Mouse (Mus musculus): Measurements from ENCODE around the gene Antxr2. TPM values are rescaled to one million over a fixed set of nuclear protein-coding genes. Genes with fewer than 3 reads are reported as not detected.

Antxr2 gene
- total RNA-seq, 2 experiments from 2014 or later = 16.2 to 19.3 TPM

GRCm38 (mm10) chr5:97999261-97999824, 31.5 kb downstream of the Antxr2 start:
- no peak for DNase-seq
- intact Hi-C loops (cut with DNase I; ENCODE audit: low total_unique reads) = no loop called here

DNA sequence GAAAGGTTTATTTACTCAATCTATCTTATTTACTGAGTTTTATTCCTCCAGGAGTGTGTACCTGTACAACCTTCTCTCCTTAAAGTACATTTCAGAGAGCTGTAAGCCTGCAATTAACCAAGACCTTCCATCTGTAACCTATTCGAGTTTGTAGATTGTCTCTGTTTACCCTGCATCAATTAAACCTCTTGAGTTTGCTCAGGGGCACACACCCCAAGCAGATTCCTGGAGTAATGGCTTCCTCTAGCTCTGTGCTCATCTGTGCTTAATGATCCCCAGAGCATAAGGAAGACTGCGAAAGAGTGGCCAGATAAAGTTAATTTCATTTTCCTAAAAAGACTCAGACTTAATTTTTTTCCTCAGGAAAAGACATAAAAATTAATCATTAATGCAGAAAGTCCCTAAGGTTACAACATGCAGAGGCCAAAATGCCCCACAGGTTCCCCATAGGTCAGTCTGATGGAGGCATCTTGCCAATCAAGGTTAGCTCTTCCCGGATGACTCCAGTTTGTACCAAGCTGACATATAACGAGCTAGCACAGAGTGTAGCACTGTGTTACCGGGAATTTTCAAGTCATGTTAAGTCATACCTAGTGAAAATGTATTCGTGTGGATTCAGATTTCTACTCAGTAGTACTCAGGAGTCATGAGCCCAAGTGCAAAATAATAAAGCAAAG, 34.2 kb downstream of the Antxr2 start:
- intact Hi-C loops (cut with DNase I; ENCODE audit: low total_unique reads) = no loop called here

DNA sequence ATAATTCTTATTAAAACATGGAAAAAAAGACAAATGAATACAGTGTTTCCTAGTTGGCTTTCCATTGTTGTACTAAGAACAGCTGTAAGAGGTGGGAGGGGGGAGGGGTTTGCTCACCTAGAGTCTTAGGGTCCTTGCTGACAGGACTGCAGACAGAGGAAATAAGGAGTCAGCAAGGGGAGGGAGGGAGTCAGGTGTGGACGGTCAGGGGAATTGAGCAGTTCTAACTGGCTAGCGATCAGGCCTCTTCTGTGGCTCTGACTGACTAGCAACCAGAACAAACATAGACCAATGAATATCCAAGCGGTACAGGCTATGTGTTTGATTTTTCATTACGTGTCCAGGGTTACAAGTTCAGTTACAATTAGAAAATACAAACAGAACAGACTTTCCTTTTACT, 35.0 kb downstream of the Antxr2 start:
- intact Hi-C loops (cut with DNase I; ENCODE audit: low total_unique reads) = no loop called here
- no peak for DNase-seq

More for the DNA sequence above, 34.2 kb downstream of the Antxr2 start:
- no peak for DNase-seq

- intact Hi-C loops (cut with DNase I; ENCODE audit: low total_unique reads) = no loop called here
- DNase-seq = no peak
These were observed 44.1 kb downstream of the Antxr2 start for GRCm38 (mm10) chr5:97986656-97987294.

GRCm38 (mm10) chr5:97983375-97983774, 47.5 kb downstream of the Antxr2 start:
- intact Hi-C loops (cut with DNase I; ENCODE audit: low total_unique reads) = no loop called here
- DNase-seq = no peak

- no peak for DNase-seq
These were observed 50.4 kb downstream of the Antxr2 start for GRCm38 (mm10) chr5:97980472-97980871.

DNA sequence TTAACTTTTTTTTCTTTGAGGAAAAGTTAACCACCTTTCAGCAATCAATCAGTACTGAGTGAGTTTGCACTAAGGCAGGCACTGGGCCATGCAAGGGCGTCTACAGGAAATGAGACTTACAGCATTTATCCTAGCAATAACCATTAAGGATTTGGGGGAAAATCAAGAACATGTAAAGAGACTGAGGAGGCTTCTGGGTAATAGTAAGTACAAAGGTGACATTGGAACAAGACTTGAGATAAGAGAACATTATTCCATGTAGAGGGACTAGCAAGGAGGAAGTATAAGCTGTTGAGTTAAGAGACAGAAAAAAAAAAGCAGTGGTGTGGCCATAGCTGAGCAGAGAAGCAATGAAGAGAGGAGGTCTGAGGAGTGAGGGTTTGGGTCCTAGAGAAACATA, 57.5 kb downstream of the Antxr2 start:
- DNase-seq = no peak
- intact Hi-C loops (cut with DNase I; ENCODE audit: low total_unique reads) = no loop called here

More at GRCm38 (mm10) chr5:97980472-97980871, 50.4 kb downstream of the Antxr2 start:
- intact Hi-C loops (cut with DNase I; ENCODE audit: low total_unique reads) = no loop called here

DNA sequence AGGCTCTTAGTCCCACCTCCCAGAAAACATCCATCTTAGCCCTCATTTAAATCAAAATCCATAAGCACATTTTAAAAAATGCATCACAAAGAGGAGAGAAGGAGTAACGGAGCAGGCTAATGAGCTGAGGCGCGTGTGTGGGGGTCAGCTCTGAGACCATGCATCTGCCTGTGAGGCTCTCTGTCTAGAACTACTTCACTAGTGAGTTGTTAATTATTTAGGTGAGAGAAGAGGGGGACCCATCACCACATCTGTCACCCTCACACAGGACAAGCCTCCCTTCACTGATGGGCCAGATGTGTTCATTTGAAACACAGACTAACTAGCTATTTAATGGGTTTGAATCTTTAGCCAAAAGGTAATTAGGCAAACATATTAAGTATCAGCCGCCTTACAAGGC, 58.8 kb downstream of the Antxr2 start:
- no peak for DNase-seq
- intact Hi-C loops (cut with DNase I; ENCODE audit: low total_unique reads) = no loop called here

DNA sequence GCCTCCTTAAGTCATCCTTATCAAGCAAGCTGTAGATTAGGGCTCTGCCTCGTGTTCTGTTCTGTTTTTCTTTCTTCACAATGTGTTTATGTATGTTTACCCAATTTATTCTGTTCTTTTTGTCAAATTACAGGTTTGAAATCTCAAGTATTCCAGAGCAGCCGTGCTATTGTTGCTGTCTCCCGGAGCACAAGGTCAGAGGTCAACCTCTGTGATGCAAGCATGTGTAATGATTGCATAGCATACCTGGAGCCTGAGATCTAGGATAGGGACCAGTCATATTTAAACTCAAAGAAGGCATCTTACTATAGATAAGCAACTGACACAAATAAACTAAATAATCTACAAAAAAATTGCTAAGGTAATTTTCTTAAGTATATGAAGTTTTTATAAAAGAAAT, 59.6 kb downstream of the Antxr2 start:
- intact Hi-C loops (cut with DNase I; ENCODE audit: low total_unique reads) = no loop called here
- DNase-seq = no peak

DNA sequence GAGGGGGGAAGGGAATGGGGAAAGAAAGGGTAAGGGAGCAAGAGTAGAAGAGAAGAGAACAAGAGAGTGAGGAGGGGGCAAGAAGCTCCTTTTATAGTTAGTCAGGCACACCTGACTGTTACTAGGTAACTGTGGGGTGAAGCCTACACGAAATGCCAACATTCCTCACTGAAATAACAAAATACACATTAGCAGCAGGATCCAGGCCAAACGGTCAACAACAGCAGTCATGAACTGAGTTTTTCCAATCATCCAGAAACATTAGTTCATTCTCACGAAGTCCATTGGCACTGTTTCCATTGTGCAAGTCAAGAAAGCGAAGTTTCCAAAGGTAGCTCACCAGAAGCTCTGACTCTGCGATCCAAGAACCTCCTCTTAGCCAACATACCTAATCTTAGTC, 63.8 kb downstream of the Antxr2 start:
- intact Hi-C loops (cut with DNase I; ENCODE audit: low total_unique reads) = no loop called here
- DNase-seq = no peak

- intact Hi-C loops (cut with DNase I; ENCODE audit: low total_unique reads) = no loop called here
- DNase-seq = no peak
These were observed 64.7 kb downstream of the Antxr2 start for GRCm38 (mm10) chr5:97966101-97966500.

DNA sequence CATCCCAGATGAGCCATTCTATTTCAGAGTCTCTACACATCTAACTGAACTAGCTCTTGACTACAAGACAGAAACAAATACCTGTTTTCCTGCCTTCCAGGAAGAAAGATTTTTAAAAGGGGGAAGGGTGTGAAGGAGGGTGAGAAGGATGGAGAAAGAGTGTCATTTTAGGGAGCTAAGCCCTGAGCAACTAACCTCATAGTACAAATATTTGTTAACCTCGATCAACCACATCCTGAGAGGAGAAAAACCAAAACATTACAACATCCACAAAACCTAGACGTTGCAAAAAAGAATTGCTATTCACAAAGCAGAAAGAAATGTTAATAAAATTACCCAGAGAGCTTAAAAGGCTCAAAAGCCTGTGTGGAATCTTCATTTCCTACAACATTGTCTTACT, 66.4 kb downstream of the Antxr2 start:
- intact Hi-C loops (cut with DNase I; ENCODE audit: low total_unique reads) = no loop called here
- DNase-seq = no peak

DNA sequence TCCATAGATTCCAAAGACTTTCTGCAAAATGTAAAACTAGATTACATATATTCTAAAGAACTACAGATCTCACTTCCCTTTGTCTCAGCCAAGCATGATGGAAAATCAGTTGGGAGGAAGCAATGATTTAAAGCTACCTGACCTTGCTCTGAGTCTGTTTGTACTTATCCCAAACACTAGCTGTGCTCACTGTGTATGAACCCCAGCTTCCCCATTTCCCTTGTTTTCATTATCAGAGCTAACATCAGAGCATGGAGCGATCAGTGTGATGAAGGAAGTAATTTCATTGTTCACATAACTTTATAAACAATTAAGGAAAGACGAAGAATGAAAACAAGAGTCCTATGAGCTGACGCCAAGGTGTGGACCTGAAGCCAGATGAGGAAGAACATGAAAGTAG, 68.3 kb downstream of the Antxr2 start:
- intact Hi-C loops (cut with DNase I; ENCODE audit: low total_unique reads) = no loop called here

GRCm38 (mm10) chr5:97961786-97962185, 69.1 kb downstream of the Antxr2 start:
- intact Hi-C loops (cut with DNase I; ENCODE audit: low total_unique reads) = no loop called here
- no peak for DNase-seq

More for the DNA sequence above, 68.3 kb downstream of the Antxr2 start:
- DNase-seq = no peak

GRCm38 (mm10) chr5:97959651-97960050, 71.2 kb downstream of the Antxr2 start:
- intact Hi-C loops (cut with DNase I; ENCODE audit: low total_unique reads) = no loop called here
- no peak for DNase-seq

DNA sequence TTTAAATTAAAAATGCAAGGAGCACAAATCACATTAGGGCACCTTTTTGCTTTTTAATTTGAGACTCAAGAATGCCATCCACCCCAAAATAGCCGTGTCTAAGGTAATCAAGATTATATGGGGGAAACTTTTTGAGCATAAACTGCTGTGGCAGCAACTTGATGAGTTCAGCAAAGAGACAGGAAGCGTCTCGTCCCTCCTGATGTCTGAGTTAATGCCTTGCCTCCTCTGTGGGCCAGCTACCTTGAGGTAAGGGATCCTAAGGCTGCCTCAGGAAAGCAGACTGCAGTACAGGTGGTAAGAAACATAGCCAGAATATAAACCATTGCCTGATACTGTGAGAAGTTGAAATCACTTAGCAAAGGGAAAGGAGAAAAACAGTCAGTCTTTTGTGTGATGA, 71.8 kb downstream of the Antxr2 start:
- intact Hi-C loops (cut with DNase I; ENCODE audit: low total_unique reads) = no loop called here
- no peak for DNase-seq

- intact Hi-C loops (cut with DNase I; ENCODE audit: low total_unique reads) = no loop called here
- DNase-seq = no peak
These were observed 73.3 kb downstream of the Antxr2 start for GRCm38 (mm10) chr5:97957501-97957900.

DNA sequence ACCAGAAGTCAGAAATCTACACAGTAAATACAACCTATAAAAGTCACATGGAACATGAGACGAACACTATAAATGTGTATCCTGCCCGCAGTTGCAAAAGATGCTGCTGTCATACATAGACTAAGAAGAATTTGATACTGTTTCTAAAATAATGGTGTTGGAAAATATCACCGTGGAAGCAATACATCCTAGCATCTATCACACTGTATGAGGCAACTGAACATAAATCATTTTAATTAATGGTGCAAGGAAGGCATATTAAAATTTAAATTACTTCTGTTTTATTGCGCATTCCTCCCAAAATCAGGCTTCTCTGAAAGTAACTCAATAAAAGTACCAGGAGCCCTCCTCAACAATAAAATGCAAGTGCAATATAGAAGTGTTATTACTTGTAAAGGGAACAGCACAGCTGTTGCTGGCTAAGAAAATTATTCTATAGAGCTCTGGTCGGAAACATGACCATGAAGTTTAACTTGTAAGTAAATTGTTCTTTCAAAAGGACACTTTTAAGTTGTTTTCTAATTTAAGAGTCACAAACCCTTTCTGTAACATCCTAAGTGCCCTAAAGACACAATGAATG, 76.6 kb downstream of the Antxr2 start:
- intact Hi-C loops (cut with DNase I; ENCODE audit: low total_unique reads) = no loop called here
- no peak for DNase-seq

- intact Hi-C loops (cut with DNase I; ENCODE audit: low total_unique reads) = no loop called here
These were observed 77.5 kb downstream of the Antxr2 start for GRCm38 (mm10) chr5:97953241-97953920.

DNA sequence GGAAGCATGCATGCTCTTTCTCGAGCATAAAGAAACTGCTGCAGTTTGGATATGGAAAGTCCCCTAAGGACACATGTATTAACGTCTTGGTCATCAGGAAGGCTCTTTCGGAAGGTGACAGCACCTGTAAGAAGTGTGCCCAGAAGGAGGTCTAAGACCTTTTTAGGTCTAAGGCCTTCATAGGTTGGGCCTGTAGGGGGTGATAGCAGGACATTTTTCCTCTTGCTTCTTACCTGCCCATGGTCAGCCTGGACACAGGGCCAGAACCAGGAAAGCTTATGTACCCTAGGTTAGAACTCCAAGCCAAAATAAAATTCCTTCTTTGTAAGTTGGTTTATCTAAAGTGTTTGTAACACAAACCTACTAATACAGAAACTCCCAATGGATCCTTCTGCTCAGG, 83.6 kb downstream of the Antxr2 start:
- DNase-seq = no peak
- intact Hi-C loops (cut with DNase I; ENCODE audit: low total_unique reads) = no loop called here

More at GRCm38 (mm10) chr5:97953241-97953920, 77.5 kb downstream of the Antxr2 start:
- DNase-seq = no peak

Data from gastrocnemius, postnatal 14 days (tissue).